Mouse (Mus musculus) cerebellum, adult 2 months (tissue): ENCODE data around the gene Slc25a25.

ENCODE experiments used
- CTCF ChIP-seq: fragments of 200-500 bp; IDR thresholded peaks from 2 replicates; pipeline ENCODE4 v1.5.1; 2011; ENCODE audit warnings: low read depth, mild to moderate bottlenecking, control low read depth, low read length, moderate library complexity, borderline replicate concordance; ENCODE audit not compliant: insufficient read depth
- POLR2A ChIP-seq: fragments of 200-500 bp; IDR thresholded peaks from 2 replicates; pipeline ENCODE4 v1.6.1; 2011; ENCODE audit warnings: low read length, control low read depth, borderline replicate concordance; ENCODE audit not compliant: insufficient read depth

- no peak for TF ChIP-seq CTCF
- peak; percentile 94; the same call in 1 of the 2 replicates for TF ChIP-seq POLR2A
Observed at GRCm38 (mm10) chr2:32430701-32431676, 20.3 kb downstream of the Slc25a25 start.
